Mouse (Mus musculus): ENCODE data around the gene Kifc5b.
"Not testable (repeated sequence)": the region's sequence is repeated elsewhere in the genome, so short reads cannot be mapped to it uniquely, and the experiment has no call there.

The Kifc5b gene

DNA sequence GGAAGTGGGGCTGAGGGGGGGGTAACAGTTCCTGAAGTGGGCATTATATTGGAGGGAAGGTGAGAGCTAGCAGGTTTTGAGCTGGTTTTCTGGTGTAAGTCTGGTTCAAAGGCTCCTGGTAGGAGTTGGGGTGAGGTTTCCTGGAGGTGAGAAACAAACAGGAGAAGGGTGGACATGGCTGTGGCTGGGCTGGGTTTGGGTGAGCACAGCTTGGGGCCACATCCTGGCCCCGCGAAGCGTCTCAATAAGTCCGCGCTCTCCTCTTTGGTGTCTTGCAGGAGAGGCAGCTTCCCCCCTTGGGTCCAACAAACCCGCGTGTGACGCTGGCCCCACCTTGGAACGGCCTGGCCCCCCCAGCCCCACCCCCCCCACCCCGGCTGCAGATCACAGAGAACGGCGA, 53.3 kb downstream of the Kifc5b start:
- no peak for DNase-seq (ENCODE audit: extremely low read depth, low read depth, low spot score)

DNA sequence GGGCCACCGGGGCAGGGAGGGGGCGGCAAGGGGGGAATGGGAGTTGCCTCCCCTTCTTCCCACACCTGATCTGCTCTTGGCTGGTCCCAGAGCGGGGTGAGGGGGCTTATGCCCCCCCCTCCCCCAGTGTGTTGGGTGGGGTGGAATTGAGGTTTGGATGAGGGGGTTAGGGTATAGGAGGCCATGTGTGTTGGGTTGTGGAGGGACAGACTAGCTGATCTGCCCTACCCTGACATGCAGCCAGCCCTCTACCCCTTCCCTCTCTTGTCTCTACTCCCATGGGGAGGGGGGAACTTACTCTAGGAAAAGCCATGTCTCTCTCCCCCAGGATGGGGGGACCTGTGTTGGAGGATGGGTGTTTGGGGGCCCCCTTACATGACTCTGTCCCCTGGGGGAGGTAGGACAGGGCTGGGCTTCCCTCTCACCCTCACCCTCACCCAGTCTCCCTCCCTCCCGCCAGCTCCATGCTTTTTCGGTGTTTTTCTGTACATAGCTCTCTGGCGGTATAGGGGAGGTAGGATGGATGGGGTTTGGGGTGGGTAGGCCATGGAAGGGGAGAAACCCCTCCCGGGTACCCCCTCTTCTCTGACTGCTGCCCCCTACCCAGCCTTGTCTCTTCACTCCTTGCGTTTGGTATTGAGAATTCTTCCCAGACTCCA, 54.5 kb downstream of the Kifc5b start:
- DNase-seq (ENCODE audit: extremely low read depth, low read depth, low spot score), result no peak

DNA sequence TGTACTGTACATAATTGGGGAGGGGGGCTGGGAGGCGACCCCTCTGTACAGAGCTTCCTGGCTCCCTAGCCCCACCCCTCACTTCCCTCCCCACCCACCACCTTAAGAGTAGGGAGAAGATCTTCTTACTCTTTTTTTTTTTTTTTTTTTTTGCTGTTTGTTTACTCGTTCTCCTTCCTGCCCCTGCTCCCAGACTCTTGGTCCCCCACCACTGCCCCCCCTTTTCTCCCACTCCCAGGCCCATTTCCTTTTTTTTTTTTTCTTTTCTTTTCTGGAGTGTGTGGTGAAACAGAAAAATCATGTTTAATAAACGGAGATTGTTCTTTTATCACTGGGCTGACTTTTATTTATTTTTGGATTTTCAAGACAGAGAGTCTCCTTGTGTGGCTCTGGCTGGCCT, 55.2 kb downstream of the Kifc5b start:
- no peak for DNase-seq (ENCODE audit: extremely low read depth, low read depth, low spot score)

DNA sequence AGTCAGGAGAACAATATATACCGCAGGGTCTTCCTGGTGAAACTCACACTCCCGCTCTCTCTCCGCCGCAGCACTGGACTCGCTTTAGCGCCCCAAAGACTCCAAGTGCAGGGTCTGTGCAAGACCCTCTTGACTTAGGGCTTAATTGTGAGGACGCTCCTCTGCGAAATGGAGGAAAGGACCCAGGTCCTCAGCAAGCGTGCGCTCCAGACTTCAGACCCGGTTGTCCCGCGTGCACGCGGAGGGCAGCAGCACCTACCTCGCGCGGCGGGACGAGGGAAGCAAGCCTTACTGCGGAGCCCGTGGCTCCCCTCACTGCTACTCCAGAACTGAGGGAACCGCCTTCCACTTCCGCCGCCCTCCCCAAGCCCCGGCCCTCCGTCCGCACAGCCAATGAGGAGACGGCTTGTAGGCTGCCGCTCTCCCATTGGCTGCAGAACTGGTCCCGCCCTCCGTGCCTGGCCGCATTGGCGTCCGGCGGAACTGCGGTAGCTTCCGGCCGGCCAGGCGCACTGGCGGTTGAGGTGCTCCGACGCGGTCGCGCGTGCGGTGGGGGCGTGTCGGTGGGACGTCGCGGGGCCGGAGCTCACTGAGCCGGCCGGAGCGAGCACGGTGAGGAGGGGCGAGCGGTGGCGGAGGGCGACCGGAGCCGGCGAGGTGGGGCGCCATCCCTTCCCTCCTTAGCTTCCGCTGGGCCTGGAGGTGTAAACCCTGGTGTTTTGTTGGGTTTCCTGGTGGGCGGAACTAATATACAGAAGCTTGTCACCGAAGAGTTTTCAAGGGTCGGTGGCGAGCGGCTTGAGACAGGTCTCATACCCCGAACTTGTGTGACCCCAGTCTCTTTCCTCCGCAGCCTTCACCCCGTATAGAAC, 56.0 kb downstream of the Kifc5b start, which contains the start of gene Zbtb9:
Zbtb9 (plus strand) TSS at position 465 of the 872 bp plus-strand sequence.
- peak; percentile 40 for DNase-seq (ENCODE audit: extremely low read depth, low read depth, low spot score)

DNA sequence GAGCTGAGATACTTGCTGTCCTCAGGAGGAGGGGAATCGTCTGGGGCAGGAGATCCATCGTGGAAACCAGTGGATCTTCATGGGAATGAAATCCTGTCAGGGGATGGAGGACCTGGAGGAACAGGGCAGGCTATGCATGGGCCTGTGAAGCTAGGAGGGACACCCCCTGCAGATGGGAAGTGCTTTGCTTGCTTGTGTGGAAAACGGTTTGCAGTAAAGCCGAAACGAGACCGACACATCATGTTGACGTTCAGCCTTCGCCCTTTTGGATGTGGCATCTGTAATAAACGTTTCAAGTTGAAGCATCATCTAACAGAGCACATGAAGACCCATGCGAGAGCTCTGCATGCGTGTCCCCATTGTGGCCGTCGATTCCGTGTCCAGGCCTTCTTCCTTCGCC, 57.7 kb downstream of the Kifc5b start:
- DNase-seq (ENCODE audit: extremely low read depth, low read depth, low spot score), result no peak

DNA sequence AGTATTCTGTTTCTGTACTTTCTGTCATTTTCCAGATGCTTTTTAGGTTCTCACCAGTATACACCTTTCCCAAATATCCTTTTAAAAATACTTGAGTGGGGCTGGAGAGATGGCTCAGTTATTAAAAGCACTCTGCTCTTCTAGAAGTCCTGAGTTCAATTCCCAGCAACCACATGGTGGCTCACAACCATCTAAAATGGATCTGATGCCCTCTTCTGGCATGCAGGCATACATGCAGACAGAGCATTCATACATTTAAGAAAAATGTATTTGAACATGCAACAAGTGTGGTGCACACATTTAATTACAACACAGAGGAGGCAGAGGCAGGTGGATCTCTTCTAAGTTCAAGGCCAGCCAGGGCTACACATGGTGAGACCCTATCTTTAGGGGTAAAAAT, 58.5 kb downstream of the Kifc5b start:
- DNase-seq (ENCODE audit: extremely low read depth, low read depth, low spot score), result no peak

DNA sequence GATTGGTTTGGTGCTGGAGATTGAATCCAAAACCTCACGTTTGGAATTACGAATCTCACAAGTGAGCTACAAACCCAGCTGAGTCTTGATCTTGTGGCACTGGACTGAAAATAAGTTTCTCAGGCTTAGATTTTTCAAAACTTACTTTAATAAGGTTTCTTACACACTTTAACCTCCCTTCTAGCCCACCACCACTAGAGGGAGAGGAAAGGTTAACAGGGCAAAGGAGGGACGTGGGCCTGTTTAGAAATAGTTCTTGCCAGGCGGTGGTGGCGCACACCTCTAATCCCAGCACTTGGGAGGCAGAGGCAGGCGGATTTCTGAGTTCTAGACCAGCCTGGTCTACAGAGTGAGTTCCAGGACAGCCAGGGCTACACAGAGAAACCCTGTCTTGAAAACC, 60.5 kb downstream of the Kifc5b start:
- DNase-seq (ENCODE audit: extremely low read depth, low read depth, low spot score), result not testable (repeated sequence)

DNA sequence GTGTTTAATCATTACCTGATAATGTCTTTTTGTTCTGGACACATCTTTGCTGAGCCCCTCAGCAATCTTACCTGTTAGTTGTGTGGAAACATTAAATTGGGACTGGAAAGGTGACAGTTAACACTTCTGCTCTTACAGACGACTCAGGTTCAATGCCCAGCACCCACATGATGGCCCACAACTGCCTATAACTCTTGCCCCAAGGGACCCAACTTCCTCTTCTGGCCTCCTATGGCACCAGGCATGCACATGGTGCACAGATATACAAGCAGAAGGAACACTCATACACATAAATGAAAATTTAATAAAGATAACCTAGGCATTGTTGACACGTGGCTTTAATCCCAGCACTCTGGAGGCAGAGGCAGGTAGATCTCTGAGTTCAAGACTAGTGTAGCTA, 62.5 kb downstream of the Kifc5b start:
- no peak for DNase-seq (ENCODE audit: extremely low read depth, low read depth, low spot score)

DNA sequence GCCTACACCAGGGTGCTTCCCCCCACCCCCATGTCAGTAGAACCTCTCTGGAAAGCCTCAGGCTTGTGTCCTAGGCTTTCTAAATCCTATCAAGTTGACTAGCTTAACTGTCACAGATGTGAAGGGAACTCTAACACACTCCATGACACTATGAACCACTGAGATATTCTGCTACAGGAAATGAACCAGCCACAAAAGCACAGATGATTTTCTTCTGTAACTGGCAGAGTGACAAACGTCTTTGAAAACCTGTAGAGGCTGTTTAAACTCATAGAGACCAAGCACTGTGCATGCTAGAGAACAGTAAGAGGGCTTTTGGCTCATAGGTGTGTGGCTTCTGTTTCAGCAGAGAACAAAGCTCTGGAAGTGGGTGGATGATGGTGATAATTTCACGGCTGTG, 64.2 kb downstream of the Kifc5b start:
- no peak for DNase-seq (ENCODE audit: extremely low read depth, low read depth, low spot score)

All from fat pad, adult 2 months (tissue).